Mouse (Mus musculus) ES-E14 (cell line): ENCODE data around the gene Bach2. TPM values are rescaled to one million over a fixed set of nuclear protein-coding genes. Genes with fewer than 3 reads are reported as not detected.

ENCODE experiments used
- DNase-seq: peaks from one replicate; pipeline ENCODE4 v3.0.0-alpha.2; 2013; ENCODE audit warnings: low read depth, low spot score
- H3K27ac ChIP-seq: 2 replicates; pipeline ENCODE4 v1.5.1; 2012; ENCODE audit warnings: low read depth, mild to moderate bottlenecking, low read length, moderate library complexity, mixed read lengths; ENCODE audit not compliant: poor library complexity, insufficient read depth, severe bottlenecking
- H3K36me3 ChIP-seq: 2 replicates; pipeline ENCODE4 v1.6.1; 2012; ENCODE audit warnings: mild to moderate bottlenecking, low read length, moderate library complexity, mixed read lengths; ENCODE audit not compliant: control insufficient read depth, poor library complexity, insufficient read depth, severe bottlenecking
- H3K4me1 ChIP-seq, 2 experiments: fragments of 150-350 bp in 1 of 2; sonication (generic) in 1 of 2; 2 replicates each; pipeline ENCODE4 v1.6.1; 2012; ENCODE audit warnings: low read length in 2 of 2, mild to moderate bottlenecking in 1 of 2, mixed read lengths in 1 of 2; ENCODE audit not compliant: control insufficient read depth in 2 of 2, insufficient read depth in 2 of 2, poor library complexity in 1 of 2
- H3K4me3 ChIP-seq, 2 experiments: fragments of 150-350 bp in 1 of 2; sonication (generic) in 1 of 2; 2 replicates each; pipeline ENCODE4 v1.5.1; 2012; ENCODE audit warnings: low read length in 2 of 2, low read depth in 1 of 2, mild to moderate bottlenecking in 1 of 2, mixed read lengths in 1 of 2; ENCODE audit not compliant: insufficient read depth in 1 of 2, poor library complexity in 1 of 2, severe bottlenecking in 1 of 2
- H3K9ac ChIP-seq: 2 replicates; pipeline ENCODE4 v1.6.1; 2012; ENCODE audit warnings: low read depth, mild to moderate bottlenecking, low read length, mixed read lengths; ENCODE audit not compliant: poor library complexity, insufficient read depth, severe bottlenecking
- H3K9me3 ChIP-seq: fragments of 150-350 bp; sonication (generic); 2 replicates; pipeline ENCODE4 v1.6.1; 2012; ENCODE audit warnings: low read depth, mild to moderate bottlenecking, low read length; ENCODE audit not compliant: control insufficient read depth, insufficient read depth
- CHD2 ChIP-seq: IDR thresholded peaks from 2 replicates; pipeline ENCODE4 v1.6.1; 2014; ENCODE audit warnings: mild to moderate bottlenecking, low read depth, low read length, inconsistent platforms
- HCFC1 ChIP-seq: IDR thresholded peaks from 2 replicates; pipeline ENCODE4 v1.6.1; 2012; ENCODE audit warnings: low read length, inconsistent platforms, borderline replicate concordance; ENCODE audit not compliant: insufficient read depth
- MAFK ChIP-seq: IDR thresholded peaks from 2 replicates; pipeline ENCODE4 v1.6.1; 2014; ENCODE audit warnings: mild to moderate bottlenecking, low read depth, low read length, inconsistent platforms; ENCODE audit not compliant: insufficient read depth
- ZC3H11A ChIP-seq: IDR thresholded peaks from 2 replicates; pipeline ENCODE4 v1.6.1; 2012; ENCODE audit warnings: low read depth, mild to moderate bottlenecking, inconsistent platforms, low read length, borderline replicate concordance
- ZNF384 ChIP-seq: IDR thresholded peaks from 2 replicates; pipeline ENCODE4 v1.6.1; 2012; ENCODE audit warnings: low read depth, low read length, inconsistent platforms
- in situ Hi-C, 2 experiments: fragments of 600-800 bp; cut with MboI; formaldehyde crosslinking; loops; one replicate each; pipeline ENCODE4 v1.15.1; 2025; ENCODE audit warnings: low sequenced_read_pairs in 2 of 2, inconsistent platforms in 1 of 2; ENCODE audit not compliant: unreplicated experiment in 2 of 2
- total RNA-seq: library from RNA; depleted of rRNA; stranded (reverse); fragments of 300-350 nt; gene quantifications from 2 replicates; pipeline ENCODE4 v1.2.3, GENCODE M21; 2012

Gene Bach2
- total RNA-seq, 1 experiment, result 3.3 TPM

- H3K4me1 ChIP-seq, result no peaks in the 10 kb centered on the region
- H3K27ac ChIP-seq, result no peak overlapping the region
- no peak for DNase-seq
- H3K9ac ChIP-seq, result no peak overlapping the region
- no peaks in the 10 kb centered on the region for H3K9me3 ChIP-seq
- H3K4me3 ChIP-seq, result no peak overlapping the region
- in situ Hi-C loops, result no loop called here
- TF ChIP-seq ZNF384 (no peak), HCFC1 (no peak), CHD2 (no peak), MAFK (no peak)
- no peaks in the 10 kb centered on the region for H3K36me3 ChIP-seq
Measured at GRCm38 (mm10) chr4:32258596-32258995, 20.0 kb downstream of the Bach2 start.

- Histone ChIP-seq H3K9ac (no peak overlapping the region), H3K36me3 (no peaks in the 10 kb centered on the region), H3K4me1 (no peaks in the 10 kb centered on the region), H3K4me3 (no peak overlapping the region), H3K9me3 (no peaks in the 10 kb centered on the region), H3K27ac (no peak overlapping the region)
- in situ Hi-C loops, result no loop called here
- no peak for DNase-seq
- TF ChIP-seq ZNF384 (no peak), ZC3H11A (no peak), MAFK (no peak), HCFC1 (no peak), CHD2 (no peak)
Measured at GRCm38 (mm10) chr4:32260909-32261308, 22.3 kb downstream of the Bach2 start.

GRCm38 (mm10) chr4:32262825-32263684, 24.5 kb downstream of the Bach2 start:
- Histone ChIP-seq H3K36me3 (no peaks in the 10 kb centered on the region), H3K27ac (no peak overlapping the region), H3K9me3 (no peaks in the 10 kb centered on the region), H3K4me1 (no peaks in the 10 kb centered on the region), H3K4me3 (no peak overlapping the region), H3K9ac (no peak overlapping the region)
- TF ChIP-seq ZNF384, result no peak
- no peak for TF ChIP-seq HCFC1
- TF ChIP-seq ZC3H11A, result no peak
- TF ChIP-seq CHD2, result no peak
- no peak for TF ChIP-seq MAFK
- DNase-seq, result no peak
- in situ Hi-C loops, result no loop called here

DNA sequence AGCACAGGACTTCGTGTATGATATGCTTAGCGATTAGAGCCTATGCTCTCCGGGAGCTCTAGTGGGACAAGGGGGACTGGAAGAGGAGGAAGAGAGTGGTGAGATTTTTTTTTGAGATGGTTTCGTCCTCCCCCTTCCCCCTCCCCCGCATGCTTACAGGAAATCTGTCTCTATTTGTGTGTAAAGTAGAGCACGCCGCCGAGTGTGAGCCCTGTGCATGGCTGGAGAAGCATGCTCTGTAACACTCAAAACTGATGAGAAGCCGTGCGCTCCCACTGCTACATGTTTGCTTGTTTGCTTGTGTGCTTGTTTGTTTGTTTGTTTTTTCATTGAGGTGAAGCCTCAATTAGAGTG, 25.1 kb downstream of the Bach2 start:
- no peaks in the 10 kb centered on the region for H3K9me3 ChIP-seq
- H3K4me3 ChIP-seq, result no peak overlapping the region
- DNase-seq, result no peak
- TF ChIP-seq CHD2 (no peak), ZC3H11A (no peak), ZNF384 (no peak), HCFC1 (no peak), MAFK (no peak)
- in situ Hi-C loops, result no loop called here
- no peak overlapping the region for H3K27ac ChIP-seq
- no peaks in the 10 kb centered on the region for H3K4me1 ChIP-seq
- H3K9ac ChIP-seq, result no peak overlapping the region
- no peaks in the 10 kb centered on the region for H3K36me3 ChIP-seq
